20 mouse cellular contexts compared by ENCODE assay signal in genomic region chr2:181378701-181379100, GRCm38 (mm10). TPM values are rescaled to one million over a fixed set of nuclear protein-coding genes. Genes with fewer than 3 reads are reported as not detected.
A peak's percentile ranks its signal among the peaks of the same experiment; 100 is the strongest.
DNase-seq lines count a peak whose midpoint lies in the region; TF ChIP-seq lines count a peak whose summit lies in the region.
"Had no signal": no experiment of that assay in that cellular context is flagged by ENCODE, and none has a peak within 500 bp of the region (broad histone marks: within the 10 kb centered on the region; RNA-seq: fewer than 3 reads in every experiment).

No protein-coding gene starts in this region.

- H3K27me3 ChIP-seq in spleen, adult 2 months (ENCODE audit: control insufficient read depth, insufficient read depth, low read length) = no peaks in the 10 kb centered on the region
- H3K27me3 ChIP-seq: embryonic facial prominence, embryonic 12.5 days; forebrain, embryonic 13.5 days; forebrain, embryonic 15.5 days had no signal

- H3K36me3 ChIP-seq in spleen, adult 2 months (ENCODE audit: control insufficient read depth, insufficient read depth, low read length) = peaks cover 27% of the 10 kb centered on the region

- WGBS in spleen, adult 2 months = 85% methylated on average over 5 of the region's 5 CpGs

- no peak for DNase-seq in spleen, adult 2 months (ENCODE audit: low read depth in 1 of 2, low spot score in 2 of 2)
- DNase-seq in spleen, postnatal 10 days (ENCODE audit: low spot score in 2 of 2) = no peak
- DNase-seq in 3T3-L1 (ENCODE audit: low read depth, low spot score) (peak; percentile 51), 416B (ENCODE audit: low read depth) (peak; percentile 31), NIH3T3 (ENCODE audit: low read depth) (peak; percentile 9)
- no peak for DNase-seq in adrenal gland, postnatal 14 days
- DNase-seq in urinary bladder, postnatal 4 days (ENCODE audit: low spot score in 2 of 2) = no peak
- DNase-seq in left cerebral cortex, postnatal 4 days = no peak
- DNase-seq: adrenal gland, adult 8-10 months; adrenal gland, postnatal 25 days; cerebellum, adult 11 months; cerebellum, adult 18-20 months; cerebellum, adult 8-10 months; cerebellum, adult 9-11 months; cerebellum, postnatal 14 days; forebrain, postnatal 0 days had no signal

- peaks cover 19% of the 10 kb centered on the region; the same call in 1 of the 2 replicates for H3K4me1 ChIP-seq in spleen, adult 2 months (ENCODE audit: control insufficient read depth, insufficient read depth, insufficient read length)
- H3K4me1 ChIP-seq: embryonic facial prominence, embryonic 10.5 days; embryonic facial prominence, embryonic 12.5 days; forebrain, embryonic 13.5 days; forebrain, embryonic 15.5 days had no signal

- H3K27ac ChIP-seq in spleen, adult 2 months (ENCODE audit: insufficient read depth, low read length) = peak overlapping the region; percentile 36
- H3K27ac ChIP-seq: embryonic facial prominence, embryonic 10.5 days; embryonic facial prominence, embryonic 12.5 days; forebrain, embryonic 13.5 days; forebrain, embryonic 15.5 days had no signal

- TF ChIP-seq POLR2A in spleen, adult 2 months (IDR thresholded peaks at IDR 0.05; ENCODE audit: low read depth, low read length) = no peak

- intact Hi-C loops in left cerebral cortex, postnatal 4 days (cut with DNase I) = no loop called here

- TF ChIP-seq CTCF in spleen, adult 2 months (IDR thresholded peaks at IDR 0.05; ENCODE audit: extremely low read depth, insufficient read depth, insufficient read length, insufficient replicate concordance) = no peak

- no peak overlapping the region for H3K4me3 ChIP-seq in spleen, adult 2 months (ENCODE audit: extremely low read depth, insufficient read depth, insufficient read length)
- H3K4me3 ChIP-seq: embryonic facial prominence, embryonic 10.5 days; embryonic facial prominence, embryonic 12.5 days; forebrain, embryonic 13.5 days; forebrain, embryonic 15.5 days had no signal

RNA-seq across cellular contexts. Expression of gene Lime1, which starts 1.2 kb away (rescaled TPM):
- polyA plus RNA-seq in spleen, adult 2 months (2012; rRNA removed) = 146 and 163 TPM in 2 replicates
- 15.5 and 24.2 TPM in 2 replicates for total RNA-seq in adrenal gland, postnatal 14 days (2021)
- 10 to 100 TPM; 40.8 to 44.9 TPM for total RNA-seq in left cerebral cortex, postnatal 4 days (2021)

RNA-seq across cellular contexts. Expression of gene Arfrp1, which starts 13.5 kb away (rescaled TPM):
- polyA plus RNA-seq in spleen, adult 2 months (2012; rRNA removed) = 32.8 and 35.4 TPM in 2 replicates
- total RNA-seq in adrenal gland, postnatal 14 days (2021) = 36.4 and 49.3 TPM in 2 replicates
- total RNA-seq in left cerebral cortex, postnatal 4 days (2021) = 10 to 100 TPM; 57.3 to 60.3 TPM

RNA-seq across cellular contexts. Expression of gene Zgpat, which starts 14.0 kb away (rescaled TPM):
- 44.7 and 45.7 TPM in 2 replicates for polyA plus RNA-seq in spleen, adult 2 months (2012; rRNA removed)
- total RNA-seq in adrenal gland, postnatal 14 days (2021) = 35.3 and 37.9 TPM in 2 replicates
- total RNA-seq in left cerebral cortex, postnatal 4 days (2021) = 10 to 100 TPM; 73.9 to 83.5 TPM

RNA-seq across cellular contexts. Expression of gene Rtel1, which starts 59.2 kb away (rescaled TPM):
- 51.9 and 52.9 TPM in 2 replicates for polyA plus RNA-seq in spleen, adult 2 months (2012; rRNA removed)
- 37.6 and 38.6 TPM in 2 replicates for total RNA-seq in adrenal gland, postnatal 14 days (2021)
- 10 to 100 TPM; 53.6 to 67.6 TPM for total RNA-seq in left cerebral cortex, postnatal 4 days (2021)

Comparison
In these comparisons a context has a peak if more than half of its experiments do, and no peak if none do; other contexts are left out.
1. DNase-seq: peak in 3T3-L1 (single experiment), 416B (single experiment) and NIH3T3 (single experiment); none in spleen, adult 2 months (0 of 2), spleen, postnatal 10 days (0 of 2), adrenal gland, postnatal 14 days (single experiment), urinary bladder, postnatal 4 days (0 of 2) and left cerebral cortex, postnatal 4 days (single experiment).